Mouse (Mus musculus): ENCODE data around the gene Bloc1s3. TPM values are rescaled to one million over a fixed set of nuclear protein-coding genes. Genes with fewer than 3 reads are reported as not detected.

Bloc1s3 gene
- total RNA-seq, 2 experiments from 2014 or later, result 1.5 to 3.5 TPM

DNA sequence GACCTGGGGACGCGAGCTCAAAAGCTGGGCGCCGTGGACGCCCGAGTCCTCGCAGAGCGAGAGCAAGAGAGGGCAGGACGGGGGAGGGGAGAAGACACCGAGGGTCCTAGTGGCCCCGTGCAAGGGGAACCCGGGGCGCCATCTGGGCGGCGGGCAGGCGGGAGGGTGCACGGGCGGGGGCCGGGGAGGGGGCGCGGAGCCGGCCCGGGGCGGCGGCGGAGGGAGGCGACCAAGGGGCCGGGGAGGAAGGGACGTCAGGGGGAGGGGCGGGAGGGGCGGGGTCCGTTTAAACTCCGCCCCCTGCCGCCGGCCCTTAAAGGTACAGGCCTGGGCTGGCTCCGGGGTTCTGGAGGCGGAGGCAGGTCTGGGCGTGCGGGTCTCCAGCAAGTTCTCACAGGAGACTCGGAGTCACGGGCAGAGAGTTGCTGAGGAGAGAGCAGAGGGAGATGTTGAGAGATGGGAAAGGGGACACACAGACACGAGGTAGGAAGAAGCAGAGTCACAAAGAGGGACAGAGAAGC lies 49.5 kb downstream of the Bloc1s3 start, which contains the start of gene Mark4:
Gene Mark4 (minus strand): TSS at position 231 of the 521 bp plus-strand sequence.
- ATAC-seq (replicated peaks; ENCODE audit: low FRiP score, poor library complexity, severe bottlenecking), result 0 out of 2 replicates have a peak, but pooled peaks have one; percentile 40

DNA sequence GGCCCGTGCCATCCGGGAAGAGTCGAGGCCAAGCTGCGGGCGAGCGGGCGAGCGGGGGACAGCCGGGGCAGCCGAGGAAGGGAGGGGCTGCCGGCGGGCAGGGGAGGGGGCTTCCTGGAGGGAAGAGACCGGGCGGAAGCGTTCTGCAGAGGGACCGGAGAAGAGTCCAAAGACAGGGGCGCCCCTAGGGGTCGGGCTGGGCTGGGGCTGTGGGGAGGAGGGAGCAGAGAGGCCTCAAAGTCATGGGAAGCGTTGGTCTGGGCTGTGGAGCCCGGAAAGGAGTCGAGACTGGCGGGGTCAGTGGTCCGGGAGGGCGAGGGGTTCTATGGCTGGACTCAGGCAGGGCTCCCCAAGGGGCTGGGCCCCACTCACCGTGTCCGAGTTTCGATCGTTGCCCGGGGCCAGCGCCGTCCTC lies 50.1 kb downstream of the Bloc1s3 start:
- ATAC-seq (replicated peaks; ENCODE audit: low FRiP score, poor library complexity, severe bottlenecking), result no peak

DNA sequence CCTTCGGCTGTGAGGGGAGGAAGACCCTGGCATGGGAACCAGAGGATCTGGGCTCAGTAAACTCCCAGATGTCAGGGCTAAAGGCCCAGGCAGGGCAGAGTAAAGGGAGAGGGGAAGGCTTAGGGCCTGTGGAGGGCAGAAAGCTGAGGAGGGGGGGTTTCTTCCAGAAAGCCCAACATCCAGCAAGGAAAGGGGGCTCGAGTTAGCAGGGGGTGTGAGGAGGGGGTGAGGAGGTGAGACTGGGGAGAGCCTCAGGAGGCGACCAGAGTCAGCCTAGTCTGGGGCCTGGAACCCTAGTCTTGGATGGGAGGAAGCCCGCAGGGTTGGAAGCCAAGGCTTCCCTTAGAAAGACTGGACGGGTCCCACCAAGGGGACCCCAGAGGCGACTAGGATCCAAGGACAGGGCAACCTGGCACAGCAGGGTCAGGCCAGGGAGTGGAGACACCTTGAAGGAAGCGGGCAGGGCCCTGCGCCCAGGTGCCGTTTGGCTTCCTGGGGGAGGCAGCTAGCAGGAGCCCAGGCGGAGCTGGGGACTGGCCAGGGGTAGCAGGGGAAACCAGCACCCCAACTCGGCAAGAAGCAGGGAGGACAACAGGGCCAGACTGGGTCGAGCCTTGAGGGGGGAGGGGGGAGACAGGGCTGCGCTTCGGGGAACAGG lies 50.6 kb downstream of the Bloc1s3 start:
- ATAC-seq (replicated peaks; ENCODE audit: low FRiP score, poor library complexity, severe bottlenecking), result no peak

DNA sequence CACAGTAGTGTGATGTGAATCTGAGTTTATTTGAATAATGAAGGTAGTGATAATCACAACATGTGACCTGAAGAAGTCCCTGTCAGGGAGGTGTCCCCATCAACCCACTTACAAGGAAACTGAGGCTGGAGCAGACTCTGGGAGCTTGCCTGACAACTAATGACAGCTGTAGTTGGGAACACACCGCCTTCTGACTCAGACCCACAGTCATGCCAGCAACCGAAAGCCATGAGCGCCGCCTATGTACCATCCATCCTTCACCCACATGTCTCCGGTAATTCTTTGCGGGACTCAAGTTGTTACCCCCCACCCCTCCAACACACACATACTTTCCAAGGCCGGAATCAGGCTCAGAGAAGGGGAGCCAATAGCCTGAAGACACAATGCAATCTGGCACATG lies 51.5 kb downstream of the Bloc1s3 start:
- ATAC-seq (replicated peaks; ENCODE audit: low FRiP score, poor library complexity, severe bottlenecking), result no peak

DNA sequence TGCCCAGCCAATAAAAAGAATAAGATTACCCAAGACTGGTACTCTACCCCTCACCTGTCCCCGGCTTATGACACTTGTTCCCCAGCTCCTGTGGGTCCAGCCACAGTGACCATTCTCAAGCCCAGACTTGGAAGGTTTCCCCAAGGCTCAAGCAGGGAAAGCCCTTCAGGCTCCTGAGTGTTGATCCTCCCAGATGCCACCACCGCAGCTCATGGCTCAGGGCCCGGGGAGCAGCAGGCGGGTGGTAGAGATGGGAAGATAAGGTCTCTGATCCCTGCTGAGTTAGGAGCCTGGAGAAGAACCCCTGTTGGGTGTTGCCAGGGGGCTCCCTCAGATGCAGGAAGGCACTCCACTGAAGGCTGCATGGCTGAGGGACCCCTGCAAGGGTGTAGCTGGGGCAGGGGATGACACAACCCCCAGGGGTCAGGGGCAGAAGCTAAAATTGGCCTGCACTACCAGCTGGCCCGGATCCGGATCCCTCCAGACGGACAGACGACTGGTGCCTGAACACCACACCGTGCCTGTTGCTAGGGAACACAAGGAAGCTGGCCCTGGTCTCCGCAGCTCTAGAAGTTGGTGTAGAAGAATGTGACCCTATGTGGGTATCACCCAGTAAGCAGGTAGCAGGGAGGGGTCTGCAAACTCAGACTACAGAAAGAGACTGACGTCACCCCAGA lies 52.2 kb downstream of the Bloc1s3 start:
- no peak for ATAC-seq (replicated peaks; ENCODE audit: low FRiP score, poor library complexity, severe bottlenecking)

DNA sequence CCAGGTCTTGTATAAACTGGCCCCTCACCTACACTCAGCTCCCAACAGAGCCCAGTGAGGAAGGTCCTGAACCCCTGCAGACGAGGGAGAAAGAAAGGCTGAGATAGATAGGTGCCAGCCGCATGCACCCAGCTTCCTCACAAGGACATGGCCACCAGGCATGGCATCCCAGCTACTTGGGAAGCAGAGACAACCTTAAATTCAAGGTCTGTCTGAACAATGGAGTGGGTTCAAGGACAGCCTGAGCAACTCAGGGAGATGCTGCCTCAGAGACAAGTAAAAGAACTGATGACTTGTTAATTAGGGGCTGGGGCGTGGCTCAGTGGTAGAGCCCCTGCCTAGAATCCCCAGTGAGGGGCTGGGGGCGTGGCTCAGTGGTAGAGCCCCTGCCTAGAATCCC lies 53.0 kb downstream of the Bloc1s3 start:
- no peak for ATAC-seq (replicated peaks; ENCODE audit: low FRiP score, poor library complexity, severe bottlenecking)

Other genes with a start within 250 kb of the Bloc1s3 start
- gene Vasp, start 236.6 kb downstream of the Bloc1s3 start, total RNA-seq (2015; ENCODE audit: low replicate concordance), result 34.6 and 35.9 TPM in 2 replicates
- 32.5 and 56.6 TPM in 2 replicates for gene Vasp, start 236.6 kb downstream of the Bloc1s3 start, total RNA-seq (2017; ENCODE audit: low replicate concordance)
- gene Ppm1n, start 228.3 kb downstream of the Bloc1s3 start, total RNA-seq (2015; ENCODE audit: low replicate concordance), result not detected in 2 replicates
- not detected in 2 replicates for gene Ppm1n, start 228.3 kb downstream of the Bloc1s3 start, total RNA-seq (2017; ENCODE audit: low replicate concordance)
- not detected in 2 replicates for gene Rtn2, start 225.7 kb downstream of the Bloc1s3 start, total RNA-seq (2015; ENCODE audit: low replicate concordance)
- not detected in 2 replicates for gene Rtn2, start 225.7 kb downstream of the Bloc1s3 start, total RNA-seq (2017; ENCODE audit: low replicate concordance)
- gene Fosb, start 198.3 kb downstream of the Bloc1s3 start, total RNA-seq (2015; ENCODE audit: low replicate concordance), result 2.9 and 3.1 TPM in 2 replicates
- 2.2 and 3.8 TPM in 2 replicates for gene Fosb, start 198.3 kb downstream of the Bloc1s3 start, total RNA-seq (2017; ENCODE audit: low replicate concordance)
- gene Ercc1, start 163.6 kb downstream of the Bloc1s3 start, total RNA-seq (2015; ENCODE audit: low replicate concordance), result 8.6 and 8.8 TPM in 2 replicates
- gene Ercc1, start 163.6 kb downstream of the Bloc1s3 start, total RNA-seq (2017; ENCODE audit: low replicate concordance), result 4.6 and 5.2 TPM in 2 replicates
- 1.2 and 1.9 TPM in 2 replicates for gene Cd3eap, start 148.9 kb downstream of the Bloc1s3 start, total RNA-seq (2015; ENCODE audit: low replicate concordance)
- 2.6 and 5.7 TPM in 2 replicates for gene Cd3eap, start 148.9 kb downstream of the Bloc1s3 start, total RNA-seq (2017; ENCODE audit: low replicate concordance)
- gene Ppp1r13l, start 148.6 kb downstream of the Bloc1s3 start, total RNA-seq (2015; ENCODE audit: low replicate concordance), result 0.19 and 3.3 TPM in 2 replicates
- not detected in 2 replicates for gene Ppp1r13l, start 148.6 kb downstream of the Bloc1s3 start, total RNA-seq (2017; ENCODE audit: low replicate concordance)
- gene Ercc2, start 126.4 kb downstream of the Bloc1s3 start, total RNA-seq (2015; ENCODE audit: low replicate concordance), result 1.3 and 2.7 TPM in 2 replicates
- 11.4 and 18.0 TPM in 2 replicates for gene Ercc2, start 126.4 kb downstream of the Bloc1s3 start, total RNA-seq (2017; ENCODE audit: low replicate concordance)
- gene Klc3, start 104.3 kb downstream of the Bloc1s3 start, total RNA-seq (2015; ENCODE audit: low replicate concordance), result not detected in 2 replicates
- not detected in 2 replicates for gene Klc3, start 104.3 kb downstream of the Bloc1s3 start, total RNA-seq (2017; ENCODE audit: low replicate concordance)
- gene Ckm, start 103.6 kb downstream of the Bloc1s3 start, total RNA-seq (2015; ENCODE audit: low replicate concordance), result not detected in 2 replicates
- not detected in 2 replicates for gene Ckm, start 103.6 kb downstream of the Bloc1s3 start, total RNA-seq (2017; ENCODE audit: low replicate concordance)
- gene Mark4, start 49.5 kb downstream of the Bloc1s3 start, total RNA-seq (2015; ENCODE audit: low replicate concordance), result 1.9 and 5.2 TPM in 2 replicates
- gene Mark4, start 49.5 kb downstream of the Bloc1s3 start, total RNA-seq (2017; ENCODE audit: low replicate concordance), result 1.7 and 2.8 TPM in 2 replicates
- not detected in 2 replicates for gene Exoc3l2, start 45.0 kb downstream of the Bloc1s3 start, total RNA-seq (2015; ENCODE audit: low replicate concordance)
- gene Exoc3l2, start 45.0 kb downstream of the Bloc1s3 start, total RNA-seq (2017; ENCODE audit: low replicate concordance), result not detected in 2 replicates
- gene Trappc6a, start within 50 bp of the Bloc1s3 start, total RNA-seq (2015; ENCODE audit: low replicate concordance), result 17.9 and 18.8 TPM in 2 replicates
- 2.7 and 7.8 TPM in 2 replicates for gene Trappc6a, start within 50 bp of the Bloc1s3 start, total RNA-seq (2017; ENCODE audit: low replicate concordance)
- not detected in 2 replicates for gene Nkpd1, start 9.5 kb upstream of the Bloc1s3 start, total RNA-seq (2015; ENCODE audit: low replicate concordance)
- gene Nkpd1, start 9.5 kb upstream of the Bloc1s3 start, total RNA-seq (2017; ENCODE audit: low replicate concordance), result not detected in 2 replicates
- 12.5 and 13.3 TPM in 2 replicates for gene Ppp1r37, start 54.7 kb upstream of the Bloc1s3 start, total RNA-seq (2015; ENCODE audit: low replicate concordance)
- gene Ppp1r37, start 54.7 kb upstream of the Bloc1s3 start, total RNA-seq (2017; ENCODE audit: low replicate concordance), result 22.9 and 37.9 TPM in 2 replicates
- not detected in 2 replicates for gene Zfp296, start 68.9 kb upstream of the Bloc1s3 start, total RNA-seq (2015; ENCODE audit: low replicate concordance)
- 0.84 TPM in 1 of 2 replicates, not detected in the other for gene Zfp296, start 68.9 kb upstream of the Bloc1s3 start, total RNA-seq (2017; ENCODE audit: low replicate concordance)
- 32.0 and 46.7 TPM in 2 replicates for gene Gemin7, start 69.2 kb upstream of the Bloc1s3 start, total RNA-seq (2015; ENCODE audit: low replicate concordance)
- 10.2 and 13.5 TPM in 2 replicates for gene Gemin7, start 69.2 kb upstream of the Bloc1s3 start, total RNA-seq (2017; ENCODE audit: low replicate concordance)
- gene Clasrp, start 96.1 kb upstream of the Bloc1s3 start, total RNA-seq (2015; ENCODE audit: low replicate concordance), result 0.96 and 2.3 TPM in 2 replicates
- 14.9 and 21.9 TPM in 2 replicates for gene Clasrp, start 96.1 kb upstream of the Bloc1s3 start, total RNA-seq (2017; ENCODE audit: low replicate concordance)
- gene Relb, start 121.1 kb upstream of the Bloc1s3 start, total RNA-seq (2015; ENCODE audit: low replicate concordance), result 1.5 TPM in 1 of 2 replicates, not detected in the other
- gene Relb, start 121.1 kb upstream of the Bloc1s3 start, total RNA-seq (2017; ENCODE audit: low replicate concordance), result 0.68 and 2.2 TPM in 2 replicates
- gene Clptm1, start 156.7 kb upstream of the Bloc1s3 start, total RNA-seq (2015; ENCODE audit: low replicate concordance), result 10.0 and 23.2 TPM in 2 replicates
- 12.0 and 15.7 TPM in 2 replicates for gene Clptm1, start 156.7 kb upstream of the Bloc1s3 start, total RNA-seq (2017; ENCODE audit: low replicate concordance)
- 10.4 and 16.1 TPM in 2 replicates for gene Apoc2, start 169.6 kb upstream of the Bloc1s3 start, total RNA-seq (2015; ENCODE audit: low replicate concordance)
- 4.7 and 8.3 TPM in 2 replicates for gene Apoc2, start 169.6 kb upstream of the Bloc1s3 start, total RNA-seq (2017; ENCODE audit: low replicate concordance)
- gene Gm44805, start 173.1 kb upstream of the Bloc1s3 start, total RNA-seq (2015; ENCODE audit: low replicate concordance), result not detected in 2 replicates
- gene Gm44805, start 173.1 kb upstream of the Bloc1s3 start, total RNA-seq (2017; ENCODE audit: low replicate concordance), result not detected in 2 replicates
- not detected in 2 replicates for gene Apoc4, start 173.1 kb upstream of the Bloc1s3 start, total RNA-seq (2015; ENCODE audit: low replicate concordance)
- not detected in 2 replicates for gene Apoc4, start 173.1 kb upstream of the Bloc1s3 start, total RNA-seq (2017; ENCODE audit: low replicate concordance)
- 5.8 TPM in 1 of 2 replicates, not detected in the other for gene Apoc1, start 184.3 kb upstream of the Bloc1s3 start, total RNA-seq (2015; ENCODE audit: low replicate concordance)
- 3.6 TPM in 1 of 2 replicates, not detected in the other for gene Apoc1, start 184.3 kb upstream of the Bloc1s3 start, total RNA-seq (2017; ENCODE audit: low replicate concordance)
- gene Apoe, start 190.8 kb upstream of the Bloc1s3 start, total RNA-seq (2015; ENCODE audit: low replicate concordance), result 53.0 and 57.3 TPM in 2 replicates
- gene Apoe, start 190.8 kb upstream of the Bloc1s3 start, total RNA-seq (2017; ENCODE audit: low replicate concordance), result 220 and 224 TPM in 2 replicates
- 6.5 and 8.2 TPM in 2 replicates for gene Tomm40, start 207.1 kb upstream of the Bloc1s3 start, total RNA-seq (2015; ENCODE audit: low replicate concordance)
- gene Tomm40, start 207.1 kb upstream of the Bloc1s3 start, total RNA-seq (2017; ENCODE audit: low replicate concordance), result 3.4 and 9.6 TPM in 2 replicates
- gene Nectin2, start 242.1 kb upstream of the Bloc1s3 start, total RNA-seq (2015; ENCODE audit: low replicate concordance), result not detected in 2 replicates
- 1.0 TPM in 1 of 2 replicates, not detected in the other for gene Nectin2, start 242.1 kb upstream of the Bloc1s3 start, total RNA-seq (2017; ENCODE audit: low replicate concordance)

Data from erythroblast, adult 5-6 weeks (primary cell).